In the genomic region with DNA sequence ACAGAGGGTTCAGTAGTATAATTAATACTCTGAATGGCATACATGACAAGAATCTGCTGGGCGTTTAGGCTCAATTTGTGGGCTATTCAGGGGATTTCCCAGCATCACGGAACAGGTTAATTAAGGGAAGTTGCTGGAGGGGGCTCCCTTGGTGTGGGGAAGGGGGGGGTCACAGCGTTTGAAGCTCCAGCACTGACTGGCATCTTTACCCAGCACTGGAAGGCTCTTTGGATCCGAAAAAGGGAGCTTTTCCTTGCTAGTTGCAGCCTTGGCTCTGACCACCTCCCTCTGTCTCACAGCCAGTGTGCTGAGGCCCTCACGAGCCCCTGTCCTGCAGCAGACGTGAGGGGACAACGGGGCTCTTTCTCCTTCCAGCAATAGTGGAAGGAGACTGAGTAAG, we compare ENCODE assay signal across 18 mouse cellular contexts. TPM values are rescaled to one million over a fixed set of nuclear protein-coding genes. Genes with fewer than 3 reads are reported as not detected.
DNase-seq lines count a peak whose midpoint lies in the region; ATAC-seq and TF ChIP-seq lines count a peak whose summit lies in the region.
"Had no signal": no experiment of that assay in that cellular context is flagged by ENCODE, and none has a peak within 500 bp of the region (broad histone marks: within the 10 kb centered on the region; RNA-seq: fewer than 3 reads in every experiment).

No protein-coding gene starts in this region.

- WGBS in midbrain, embryonic 15.5 days, result 27% methylated on average over 7 of the region's 7 CpGs
- WGBS in midbrain, embryonic 11.5 days, result 53% methylated on average over 7 of the region's 7 CpGs
- 7% methylated on average over 7 of the region's 7 CpGs for WGBS in forebrain, embryonic 14.5 days

- H3K27me3 ChIP-seq in midbrain, embryonic 15.5 days (replicated peaks), result no peaks in the 10 kb centered on the region
- no peaks in the 10 kb centered on the region for H3K27me3 ChIP-seq in midbrain, embryonic 11.5 days (ENCODE audit: control insufficient read depth, insufficient read depth, low read length)
- H3K27me3 ChIP-seq in forebrain, embryonic 14.5 days (replicated peaks; ENCODE audit: control insufficient read depth, insufficient read depth, low read length), result no peaks in the 10 kb centered on the region; the same call in 1 of the 2 replicates
- H3K27me3 ChIP-seq: hindbrain, embryonic 15.5 days; midbrain, embryonic 12.5 days had no signal

- H3K36me3 ChIP-seq in midbrain, embryonic 15.5 days (replicated peaks), result no peaks in the 10 kb centered on the region
- no peaks in the 10 kb centered on the region for H3K36me3 ChIP-seq in midbrain, embryonic 11.5 days (ENCODE audit: control insufficient read depth, insufficient read depth, low read length)
- H3K36me3 ChIP-seq in forebrain, embryonic 14.5 days (ENCODE audit: control insufficient read depth, insufficient read depth, low read length), result no peaks in the 10 kb centered on the region
- H3K36me3 ChIP-seq: hindbrain, embryonic 15.5 days; midbrain, embryonic 12.5 days had no signal

- H3K4me1 ChIP-seq in midbrain, embryonic 15.5 days, result peaks cover 9% of the 10 kb centered on the region
- H3K4me1 ChIP-seq in midbrain, embryonic 11.5 days (ENCODE audit: control insufficient read depth, insufficient read depth, low read length), result no peaks in the 10 kb centered on the region
- H3K4me1 ChIP-seq in forebrain, embryonic 14.5 days (ENCODE audit: control insufficient read depth, insufficient read depth, low read length), result peaks cover 10% of the 10 kb centered on the region

- no peak overlapping the region for H3K4me2 ChIP-seq in midbrain, embryonic 15.5 days
- no peak overlapping the region for H3K4me2 ChIP-seq in midbrain, embryonic 11.5 days
- peak overlapping the region; percentile 16; the same call in 1 of the 2 replicates for H3K4me2 ChIP-seq in forebrain, embryonic 14.5 days (ENCODE audit: low read length)
- H3K4me2 ChIP-seq: hindbrain, embryonic 15.5 days; midbrain, embryonic 12.5 days had no signal

- no peak overlapping the region for H3K9ac ChIP-seq in midbrain, embryonic 15.5 days
- H3K9ac ChIP-seq in midbrain, embryonic 11.5 days (ENCODE audit: low read length), result no peak overlapping the region
- H3K9ac ChIP-seq in forebrain, embryonic 14.5 days (ENCODE audit: low read length), result peak overlapping the region; percentile 50
- H3K9ac ChIP-seq: hindbrain, embryonic 15.5 days; liver, postnatal 0 days; midbrain, embryonic 12.5 days had no signal

- no peak for DNase-seq in midbrain, embryonic 11.5 days (ENCODE audit: low spot score, missing footprints)
- peak; percentile 88 for DNase-seq in brain, embryonic 14.5 days (ENCODE audit: low read depth)
- DNase-seq in forebrain, embryonic 14.5 days (ENCODE audit: low spot score), result peak; percentile 65
- DNase-seq in kidney, adult 18-20 months, result no peak
- DNase-seq in layer of hippocampus, postnatal 10 days (ENCODE audit: low spot score in 2 of 2), result no peak
- DNase-seq: cerebellum, adult 9-10 months; gastrocnemius, adult 2 months; kidney, adult 11 months; kidney, postnatal 14 days; layer of hippocampus, adult 9-11 months; liver; liver, postnatal 0 days; lung, postnatal 14 days; thymus, adult 18-20 months had no signal

- no peak for TF ChIP-seq POLR2A in brain, embryonic 14.5 days (IDR thresholded peaks at IDR 0.05; ENCODE audit: borderline replicate concordance, extremely low read depth, insufficient read depth, insufficient read length, poor library complexity, severe bottlenecking)

- ATAC-seq in midbrain, embryonic 15.5 days (replicated peaks), result 0 out of 2 replicates have a peak, but pooled peaks have one; percentile 30
- no peak for ATAC-seq in midbrain, embryonic 11.5 days (ENCODE audit: low FRiP score)
- ATAC-seq in forebrain, embryonic 14.5 days, result peak; percentile 72
- ATAC-seq in megakaryocyte progenitor cell, adult 5-6 weeks (replicated peaks; ENCODE audit: poor library complexity), result peak; percentile 49
- ATAC-seq: liver, postnatal 0 days had no signal

- H3K4me3 ChIP-seq in midbrain, embryonic 15.5 days, result no peak overlapping the region
- H3K4me3 ChIP-seq in midbrain, embryonic 11.5 days (ENCODE audit: low read depth, low read length), result no peak overlapping the region
- no peak overlapping the region for H3K4me3 ChIP-seq in forebrain, embryonic 14.5 days (ENCODE audit: low read depth, low read length)
- H3K4me3 ChIP-seq: gastrocnemius, adult 2 months; hindbrain, embryonic 15.5 days; midbrain, embryonic 12.5 days had no signal

- H3K9me3 ChIP-seq in midbrain, embryonic 15.5 days, result no peaks in the 10 kb centered on the region
- H3K9me3 ChIP-seq in midbrain, embryonic 11.5 days (ENCODE audit: control insufficient read depth, low read length), result no peaks in the 10 kb centered on the region
- no peaks in the 10 kb centered on the region for H3K9me3 ChIP-seq in forebrain, embryonic 14.5 days (replicated peaks; ENCODE audit: control insufficient read depth, low read length)
- H3K9me3 ChIP-seq: hindbrain, embryonic 15.5 days; midbrain, embryonic 12.5 days had no signal

- no peak for TF ChIP-seq CTCF in brain, embryonic 14.5 days (IDR thresholded peaks at IDR 0.05; ENCODE audit: borderline replicate concordance, extremely low read depth, insufficient read depth, insufficient read length)

- no peak overlapping the region for H3K27ac ChIP-seq in midbrain, embryonic 15.5 days
- H3K27ac ChIP-seq in midbrain, embryonic 11.5 days (ENCODE audit: low read depth, low read length), result no peak overlapping the region
- H3K27ac ChIP-seq in forebrain, embryonic 14.5 days (ENCODE audit: low read depth, low read length), result peak overlapping the region; percentile 62
- H3K27ac ChIP-seq: gastrocnemius, adult 2 months; hindbrain, embryonic 15.5 days; midbrain, embryonic 12.5 days had no signal

RNA-seq across cellular contexts. Expression of gene Zbtb18, which starts 42.5 kb away (rescaled TPM):
- polyA plus RNA-seq in midbrain, embryonic 15.5 days (2015; fragmentation: Nextera tagmentation; extraction: Ambion mirVana), result 7.0 and 9.7 TPM in 2 replicates
- 10.2 and 10.7 TPM in 2 replicates for polyA plus RNA-seq in midbrain, embryonic 11.5 days (2014; fragmentation: Nextera tagmentation; extraction: Ambion mirVana)
- 55.5 and 56.4 TPM in 2 replicates for polyA plus RNA-seq in brain, embryonic 14.5 days (2012; rRNA removed)
- 102 and 109 TPM in 2 replicates for polyA plus RNA-seq in forebrain, embryonic 14.5 days (2014; fragmentation: Nextera tagmentation; extraction: Ambion mirVana)
- total RNA-seq in megakaryocyte progenitor cell, adult 5-6 weeks (2015), result 52.6 and 55.8 TPM in 2 replicates
- total RNA-seq in megakaryocyte progenitor cell, adult 5-6 weeks (2017), result 56.3 and 59.1 TPM in 2 replicates
- total RNA-seq in layer of hippocampus, postnatal 10 days (2021), result 100 to 1,000 TPM; 639 to 677 TPM

Comparison
In these comparisons a context has a peak if more than half of its experiments do, and no peak if none do; other contexts are left out.
1. DNase-seq: peak in brain, embryonic 14.5 days (single experiment) and forebrain, embryonic 14.5 days (single experiment); none in midbrain, embryonic 11.5 days (single experiment), kidney, adult 18-20 months (single experiment) and layer of hippocampus, postnatal 10 days (0 of 2).